Mouse (Mus musculus) cerebellum, adult 9-11 months (tissue): Measurements from ENCODE around the gene Arrdc5.
"Not testable (repeated sequence)": the region's sequence is repeated elsewhere in the genome, so short reads cannot be mapped to it uniquely, and the experiment has no call there.

Experiments used
- DNase-seq: peaks from one replicate; pipeline ENCODE4 v3.0.0; 2022

Gene Arrdc5

DNA sequence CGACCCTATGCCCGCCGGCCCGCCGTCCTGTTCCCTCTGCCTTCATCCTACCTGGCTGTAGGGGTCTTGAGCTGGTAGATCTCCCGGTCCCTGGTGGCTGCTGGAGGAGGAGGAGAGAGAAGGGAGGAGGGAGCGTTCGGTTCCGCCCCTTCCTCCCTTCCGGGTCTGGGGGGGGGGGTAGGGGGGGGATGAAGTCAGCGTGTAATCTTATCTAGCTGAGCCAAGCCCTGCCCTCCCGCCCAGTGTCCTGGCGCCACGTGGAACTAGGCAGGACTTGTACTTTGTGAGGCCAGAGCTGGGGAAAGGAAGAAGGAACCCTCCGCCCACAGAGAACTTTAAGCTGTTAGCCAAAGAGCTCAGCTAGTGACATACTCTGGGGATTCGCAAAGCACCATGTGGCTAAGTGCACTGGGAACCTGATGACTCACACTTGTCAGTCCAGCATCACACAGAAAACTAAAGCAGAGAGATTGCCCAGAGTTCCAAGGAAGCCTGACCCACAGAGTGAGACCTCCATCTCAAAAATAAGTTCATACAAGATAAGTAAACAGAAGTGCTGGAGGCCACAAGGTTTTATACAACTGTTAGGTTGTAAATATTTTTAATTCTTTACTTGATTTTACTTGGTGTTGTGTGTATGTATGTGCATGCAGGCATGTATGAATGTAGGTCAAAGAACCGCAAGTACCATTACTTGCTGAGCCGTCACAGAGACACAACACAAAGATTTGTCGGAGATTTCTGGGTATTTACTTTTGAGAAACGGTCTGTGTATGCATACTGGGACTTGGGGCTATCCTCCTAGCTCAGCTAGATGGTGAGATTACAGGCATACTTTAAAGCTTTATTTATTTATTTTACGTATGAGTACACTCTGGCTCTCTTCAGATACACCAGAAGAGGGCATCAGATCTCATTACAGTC is 23.2 kb downstream of the Arrdc5 start, which contains the start of gene Ticam1:
Gene Ticam1, minus strand, starts transcription at position 144 of the 924 bp plus-strand sequence.
- peak; percentile 79 for DNase-seq

DNA sequence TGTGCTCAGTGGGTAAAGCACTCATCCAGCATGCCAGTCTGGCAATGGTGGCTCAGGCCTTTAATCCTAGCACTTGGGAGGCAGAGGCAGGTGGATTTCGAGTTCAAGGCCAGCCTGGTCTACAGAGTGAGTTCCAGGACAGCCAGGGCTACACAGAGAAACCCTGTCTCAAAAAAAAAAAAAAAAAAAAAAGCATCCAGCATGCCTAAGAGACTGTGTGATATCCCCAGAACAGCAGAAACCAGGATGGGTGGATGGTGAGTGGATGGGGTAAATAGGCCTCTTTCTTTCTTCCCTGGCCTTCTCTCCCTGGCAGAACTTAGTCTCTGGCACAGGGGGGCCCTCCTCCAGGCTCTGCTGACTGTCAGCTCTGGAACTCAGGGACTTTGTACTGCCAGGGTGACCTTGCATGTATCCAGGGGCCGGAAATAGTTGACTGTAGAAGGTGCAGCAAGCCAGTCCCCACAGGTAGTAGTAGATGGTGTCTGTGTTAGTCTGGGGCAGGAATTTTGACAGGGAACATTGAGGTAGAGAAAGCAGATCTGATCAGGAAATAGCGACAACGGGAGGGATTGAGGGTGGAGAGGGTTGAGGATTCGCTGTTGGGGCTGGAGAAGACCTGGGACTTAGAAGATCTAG is 24.1 kb downstream of the Arrdc5 start:
- DNase-seq, result peak; percentile 47

DNA sequence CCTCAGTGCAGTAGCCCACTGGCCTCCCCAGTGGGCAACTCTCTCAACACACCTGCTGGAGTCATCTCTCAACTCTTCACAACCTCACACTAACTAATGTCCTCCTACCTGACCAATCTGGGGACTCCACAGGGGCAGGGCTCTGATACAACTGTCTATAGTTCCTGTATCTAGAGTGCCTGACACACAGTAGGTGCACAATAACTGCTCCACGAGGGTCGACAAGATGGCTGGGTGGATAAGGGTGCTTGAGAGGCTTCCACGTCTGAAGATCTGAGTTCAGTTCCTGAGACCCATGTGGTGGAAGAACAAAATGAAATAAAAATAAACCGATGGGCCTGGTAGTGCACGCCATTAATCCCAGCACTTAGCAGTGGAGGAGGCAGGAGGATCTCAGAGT is 26.1 kb downstream of the Arrdc5 start:
- peak; percentile 25 for DNase-seq

DNA sequence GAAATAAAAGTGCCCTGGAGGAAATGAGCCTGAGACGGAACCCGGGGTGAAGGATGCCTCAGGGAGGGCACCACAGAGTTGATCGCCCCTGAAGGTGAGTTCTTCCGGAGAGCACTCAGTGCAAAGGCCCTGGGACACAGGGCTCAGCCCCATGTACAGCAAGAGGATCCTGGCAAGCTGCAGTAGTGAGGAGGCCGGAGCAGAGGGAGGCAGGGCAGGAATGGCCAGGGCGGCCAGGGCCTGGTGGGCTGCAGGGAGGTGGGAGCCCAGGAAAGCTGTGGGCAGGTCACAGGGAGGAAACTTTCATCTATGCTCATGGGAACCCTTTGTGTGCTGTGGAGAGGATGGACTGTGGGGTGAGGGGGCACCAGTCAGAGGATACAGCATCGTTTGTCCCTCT is 26.6 kb downstream of the Arrdc5 start:
- peak; percentile 19 for DNase-seq

DNA sequence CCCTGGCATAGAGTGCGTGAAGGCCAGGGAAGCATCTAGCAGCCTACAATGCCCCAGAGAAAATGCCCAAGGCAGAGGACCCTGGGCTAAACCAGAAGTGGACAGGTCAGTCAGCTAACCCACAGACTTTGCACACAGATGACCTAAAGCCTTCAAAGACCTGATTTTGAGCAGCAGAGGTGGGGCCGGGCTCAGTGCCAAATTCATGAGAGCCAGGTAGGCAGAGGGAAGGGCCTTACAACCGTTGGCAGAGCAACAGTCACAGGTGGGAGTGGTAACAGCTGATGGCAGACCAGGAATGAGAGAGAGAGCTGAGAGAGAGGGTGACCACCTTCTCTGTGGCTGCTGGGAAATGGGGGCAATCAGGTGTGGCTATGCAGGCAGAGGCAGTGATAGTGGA is 27.4 kb downstream of the Arrdc5 start:
- DNase-seq, result no peak

DNA sequence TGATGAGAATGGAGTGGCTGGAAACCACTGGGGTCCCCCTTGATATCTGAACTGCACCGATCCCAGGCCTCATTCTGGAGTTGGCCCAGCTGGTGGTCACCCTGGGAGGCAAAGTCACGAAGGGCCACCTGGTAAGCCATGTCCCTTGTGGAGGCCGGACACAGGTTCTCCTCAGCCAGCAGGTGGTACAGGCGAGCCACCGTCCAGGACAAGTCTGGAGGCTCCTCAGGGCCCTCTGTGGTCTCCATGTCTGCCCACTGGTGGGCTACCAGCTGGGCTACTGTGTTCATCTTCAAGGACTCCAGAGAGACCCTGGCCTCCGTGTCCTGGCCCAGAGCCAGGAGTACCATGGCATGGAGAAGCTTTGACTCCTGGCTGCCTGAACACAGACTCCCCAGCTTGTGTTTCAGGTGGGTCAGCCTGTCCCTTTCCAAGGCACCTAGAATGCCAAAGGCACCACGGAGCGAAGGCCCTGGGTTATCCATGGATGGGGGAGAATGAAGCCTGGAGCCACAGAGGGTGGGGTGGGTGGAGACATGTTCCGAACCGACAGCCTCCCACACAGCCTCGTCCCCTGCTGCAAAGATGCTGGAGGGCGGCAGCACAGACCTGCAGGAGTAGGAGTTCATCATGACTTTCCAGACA is 28.4 kb downstream of the Arrdc5 start:
- no peak for DNase-seq

DNA sequence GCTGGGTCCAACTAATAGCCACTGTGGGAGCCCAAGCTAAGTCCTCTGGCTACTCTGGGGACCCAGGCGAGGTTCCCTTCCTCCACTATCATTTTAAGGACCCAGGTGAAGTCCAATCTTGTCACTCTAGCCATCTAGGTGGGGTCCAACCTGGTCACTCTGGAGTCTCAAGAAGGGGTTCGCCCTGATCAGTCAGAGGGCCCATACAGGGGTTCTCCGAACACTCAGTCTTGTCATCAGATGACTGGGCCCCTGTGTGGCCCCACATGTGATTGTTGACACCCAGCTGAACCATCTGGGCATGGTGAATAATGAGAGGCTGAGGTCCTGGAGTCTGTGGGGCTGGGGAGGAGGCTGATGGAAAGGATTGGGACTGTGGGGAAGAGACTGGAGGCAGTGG is 30.3 kb downstream of the Arrdc5 start:
- DNase-seq, result no peak

DNA sequence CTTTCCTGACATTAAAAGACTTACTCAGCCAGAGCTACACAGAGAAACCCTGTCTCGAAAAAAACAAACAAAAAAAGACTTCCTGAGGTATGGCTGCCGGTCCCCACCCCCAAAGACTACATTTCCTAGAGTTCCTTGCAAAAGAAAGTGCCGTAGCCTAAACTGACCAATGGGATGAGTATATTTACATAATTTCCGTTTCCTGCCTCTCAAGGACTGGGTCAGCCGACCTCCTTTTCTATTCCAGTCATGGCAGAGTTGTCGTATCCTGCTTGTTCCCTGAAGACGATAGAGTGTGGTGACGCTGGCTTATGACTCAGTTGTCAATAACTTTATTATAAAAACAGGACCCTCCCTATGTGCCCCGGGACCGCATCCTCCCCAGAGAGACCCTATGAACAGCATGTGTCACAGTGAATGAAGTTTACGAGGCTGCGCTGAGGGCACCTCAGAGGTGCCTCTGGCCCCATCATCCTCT is 30.9 kb downstream of the Arrdc5 start:
- peak; percentile 82 for DNase-seq

DNA sequence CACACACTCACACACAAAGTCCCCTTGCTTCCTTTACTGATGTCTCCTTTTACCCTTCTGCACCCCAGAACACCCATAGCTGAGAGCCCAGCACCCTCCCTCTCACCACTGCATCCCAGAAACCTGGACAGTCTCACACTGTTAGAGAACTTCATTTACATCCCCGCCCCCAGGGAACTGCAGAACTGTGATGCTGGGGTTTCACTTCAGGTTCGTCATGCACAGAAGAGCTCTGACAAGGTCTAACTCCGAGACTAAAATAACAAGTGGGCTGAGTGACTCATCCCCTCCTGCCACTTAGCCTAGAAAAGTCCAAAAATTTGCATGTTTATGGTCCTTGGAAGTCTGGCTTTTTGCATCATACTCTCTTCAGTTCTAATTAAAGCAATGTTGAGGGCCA is 33.8 kb downstream of the Arrdc5 start:
- DNase-seq, result no peak

DNA sequence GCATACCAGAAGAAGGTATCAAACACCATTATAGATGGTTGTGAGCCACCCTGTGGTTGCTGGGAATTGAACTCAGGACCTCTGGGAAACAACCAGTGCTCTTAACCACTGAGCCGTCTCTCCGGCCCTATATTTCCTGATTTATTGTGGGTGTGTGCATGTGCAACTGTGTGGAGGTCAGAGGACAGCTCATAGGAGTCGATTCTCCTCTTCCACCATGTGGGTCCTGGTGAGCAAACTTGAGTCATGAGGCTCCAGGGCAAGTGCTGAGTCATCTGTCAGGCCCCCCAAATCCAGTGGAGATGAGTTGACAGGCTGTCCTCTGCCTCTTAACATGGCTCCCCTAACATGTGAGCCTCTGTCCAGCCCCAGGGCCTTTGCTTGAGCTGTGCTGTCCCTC is 34.2 kb downstream of the Arrdc5 start:
- DNase-seq, result no peak

DNA sequence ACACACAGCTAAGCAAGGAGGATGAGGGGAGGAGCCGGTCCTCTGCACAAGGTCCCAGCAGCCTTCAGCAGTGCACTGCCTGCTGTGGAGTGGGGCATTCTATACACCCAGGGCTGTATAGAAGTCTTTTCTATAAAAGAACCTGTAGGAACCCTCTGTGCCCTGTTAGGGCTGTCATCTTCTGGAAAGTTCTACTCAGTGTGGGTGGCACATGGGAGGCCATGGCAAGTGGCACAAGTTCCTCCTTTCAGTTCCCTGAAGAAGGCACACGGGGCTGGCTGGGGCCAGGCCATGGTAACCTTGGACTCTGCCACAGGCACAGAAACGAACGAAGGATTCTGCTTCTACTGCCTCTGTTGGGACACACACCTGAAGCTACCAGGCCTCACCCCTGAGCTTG is 35.1 kb downstream of the Arrdc5 start:
- no peak for DNase-seq

DNA sequence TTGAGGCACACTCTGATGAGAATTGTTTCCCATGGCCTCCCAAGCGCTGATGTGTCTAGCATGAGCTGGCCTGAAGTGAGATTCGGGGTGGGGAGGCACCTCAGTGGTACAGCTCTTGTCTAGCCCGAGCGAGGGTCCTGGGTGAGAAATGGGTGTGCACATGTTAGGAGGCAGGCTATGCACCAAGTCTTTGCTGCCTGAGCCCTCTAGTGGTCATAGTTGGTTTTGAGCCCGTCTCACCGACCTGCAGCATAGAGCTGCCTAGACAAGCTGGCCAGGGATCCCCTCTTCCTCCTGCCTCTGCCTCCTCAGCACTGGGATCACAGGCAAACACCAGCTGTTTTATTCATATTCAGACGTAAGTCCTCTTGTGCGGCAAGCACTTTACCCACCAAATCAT is 36.1 kb downstream of the Arrdc5 start:
- DNase-seq, result peak; percentile 76

DNA sequence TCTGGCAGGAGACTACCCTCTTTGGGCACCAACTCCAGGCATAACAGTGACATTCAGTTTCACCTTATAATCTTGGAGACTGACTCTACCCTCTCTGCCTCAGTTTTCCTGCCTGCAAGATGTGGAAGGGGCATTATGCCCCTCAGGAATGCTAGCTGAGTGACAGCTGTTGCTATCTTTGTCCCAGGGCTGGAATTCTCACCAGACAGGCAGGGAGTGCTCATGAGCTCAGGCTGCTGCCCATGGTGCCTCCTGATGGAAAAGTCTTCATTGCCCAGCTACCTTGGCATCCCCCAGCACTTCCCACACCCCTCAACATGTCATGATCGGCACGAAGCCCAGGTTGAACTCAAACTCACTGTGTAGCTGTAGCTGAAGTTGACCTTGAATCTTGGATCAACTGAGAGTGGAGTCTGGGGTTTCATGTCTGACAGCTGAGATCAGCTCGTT is 37.4 kb downstream of the Arrdc5 start:
- DNase-seq, result no peak

DNA sequence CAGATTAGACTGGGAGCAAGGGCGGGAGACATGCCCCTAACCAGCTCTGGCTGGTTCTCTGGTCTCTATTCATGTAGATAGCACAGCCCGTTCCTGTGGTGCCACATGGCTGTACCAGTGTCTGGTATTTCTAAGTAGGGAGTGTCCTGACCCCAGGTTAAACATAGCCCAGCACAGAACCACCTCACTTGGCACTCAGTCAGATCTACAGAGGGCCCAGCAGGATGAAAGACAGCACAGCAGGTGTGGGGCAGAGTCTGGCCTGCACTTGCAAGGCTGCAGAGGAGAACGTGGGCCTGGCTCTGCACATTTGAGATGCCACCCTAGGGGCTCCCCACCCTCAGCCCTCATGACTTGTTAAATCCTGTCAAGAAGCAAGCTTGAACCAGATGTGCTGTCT is 38.9 kb downstream of the Arrdc5 start:
- no peak for DNase-seq

DNA sequence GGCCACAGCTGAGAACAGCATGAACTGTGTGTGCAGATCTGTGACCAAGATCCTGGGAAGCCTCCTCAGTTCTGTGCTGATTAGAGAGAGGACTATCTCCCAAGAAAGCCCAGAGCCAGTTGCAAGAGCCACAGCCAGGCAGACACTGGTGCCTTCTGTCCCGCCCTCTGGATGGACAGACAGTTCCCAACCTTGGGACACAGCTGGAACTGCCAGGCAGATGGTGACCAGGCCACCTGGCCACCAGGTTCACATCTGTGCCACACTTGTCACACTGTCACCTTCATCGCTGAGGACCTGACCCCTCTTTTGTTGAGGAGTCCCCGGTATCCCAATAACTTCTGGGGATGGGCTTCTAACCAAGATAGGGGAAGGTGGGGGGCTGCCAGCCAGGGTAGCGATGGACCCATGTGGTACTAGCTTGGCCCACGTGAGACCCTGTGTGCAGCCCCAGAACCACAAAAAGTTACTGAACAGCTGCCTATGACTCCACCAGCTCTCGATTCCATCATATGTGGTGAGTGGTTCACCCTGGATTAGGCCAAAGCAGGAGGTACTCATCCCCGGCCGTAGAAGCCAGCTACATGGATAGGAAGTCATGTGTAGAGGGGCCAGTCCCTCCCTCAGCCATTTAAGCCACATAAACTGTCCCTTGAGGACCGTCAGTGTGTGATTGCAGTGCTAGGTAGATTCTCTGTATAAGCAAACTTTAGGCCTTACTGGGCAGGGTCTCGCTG is 40.6 kb downstream of the Arrdc5 start:
- DNase-seq, result no peak

DNA sequence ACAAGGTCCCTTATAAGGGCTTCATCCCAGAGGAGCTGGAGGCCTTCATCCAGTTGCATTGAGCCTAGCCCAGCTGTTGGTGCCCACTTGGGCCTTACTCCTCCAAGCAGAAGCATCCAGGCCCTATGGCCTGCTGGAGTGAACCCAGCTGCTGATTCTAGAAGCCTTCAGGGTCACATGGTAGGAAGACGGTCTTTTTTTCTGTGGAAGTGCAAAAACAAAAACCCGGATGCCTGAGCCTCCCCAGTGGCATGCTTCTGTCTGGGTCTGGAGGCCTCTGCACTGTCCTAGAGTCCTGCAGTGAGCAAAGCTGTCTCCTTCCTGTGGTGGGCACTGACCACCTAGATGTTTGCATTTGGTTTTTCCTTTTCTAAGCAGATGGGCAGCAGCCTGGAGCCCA is 41.3 kb downstream of the Arrdc5 start:
- DNase-seq, result not testable (repeated sequence)

DNA sequence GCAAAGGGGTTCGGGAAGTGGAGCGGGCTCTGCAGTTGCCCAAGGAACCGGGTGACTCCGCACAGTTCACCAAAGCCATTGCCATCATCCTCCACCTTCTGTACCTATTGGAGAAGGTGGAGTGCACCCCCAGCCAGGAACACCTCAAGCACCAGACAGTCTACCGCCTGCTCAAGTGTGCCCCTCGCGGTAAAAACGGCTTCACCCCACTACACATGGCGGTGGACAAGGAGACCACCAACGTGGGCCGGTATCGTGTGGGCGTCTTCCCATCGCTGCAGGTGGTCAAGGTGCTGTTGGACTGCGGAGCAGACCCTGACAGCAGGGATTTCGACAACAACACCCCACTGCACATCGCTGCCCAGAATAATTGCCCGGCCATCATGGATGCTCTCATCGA is 41.8 kb downstream of the Arrdc5 start:
- not testable (repeated sequence) for DNase-seq

DNA sequence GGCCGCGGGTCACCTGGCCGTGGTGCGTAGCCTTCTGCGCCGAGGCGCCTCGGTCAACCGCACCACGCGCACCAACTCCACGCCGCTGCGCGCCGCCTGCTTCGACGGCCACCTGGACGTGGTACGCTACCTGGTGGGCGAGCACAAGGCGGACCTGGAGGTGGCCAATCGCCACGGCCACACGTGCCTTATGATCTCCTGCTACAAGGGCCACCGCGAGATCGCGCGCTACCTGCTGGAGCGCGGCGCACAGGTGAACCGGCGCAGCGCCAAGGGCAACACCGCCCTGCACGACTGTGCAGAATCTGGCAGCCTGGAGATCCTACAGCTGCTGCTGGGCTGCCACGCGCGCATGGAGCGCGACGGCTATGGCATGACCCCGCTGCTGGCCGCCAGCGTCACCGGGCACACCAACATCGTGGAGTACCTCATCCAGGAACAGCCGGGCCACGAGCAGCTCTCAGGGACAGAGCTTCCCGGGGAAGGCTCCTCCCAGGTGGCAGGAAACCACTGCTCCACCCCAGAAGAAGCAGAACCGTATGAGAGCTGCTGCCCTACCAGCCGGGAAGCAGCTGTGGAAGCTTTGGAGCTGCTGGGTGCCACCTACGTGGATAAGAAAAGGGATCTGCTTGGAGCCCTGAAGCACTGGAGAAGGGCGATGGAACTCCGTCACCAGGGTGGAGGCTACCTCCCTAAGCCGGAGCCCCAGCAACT is 42.7 kb downstream of the Arrdc5 start:
- DNase-seq, result peak; percentile 78

DNA sequence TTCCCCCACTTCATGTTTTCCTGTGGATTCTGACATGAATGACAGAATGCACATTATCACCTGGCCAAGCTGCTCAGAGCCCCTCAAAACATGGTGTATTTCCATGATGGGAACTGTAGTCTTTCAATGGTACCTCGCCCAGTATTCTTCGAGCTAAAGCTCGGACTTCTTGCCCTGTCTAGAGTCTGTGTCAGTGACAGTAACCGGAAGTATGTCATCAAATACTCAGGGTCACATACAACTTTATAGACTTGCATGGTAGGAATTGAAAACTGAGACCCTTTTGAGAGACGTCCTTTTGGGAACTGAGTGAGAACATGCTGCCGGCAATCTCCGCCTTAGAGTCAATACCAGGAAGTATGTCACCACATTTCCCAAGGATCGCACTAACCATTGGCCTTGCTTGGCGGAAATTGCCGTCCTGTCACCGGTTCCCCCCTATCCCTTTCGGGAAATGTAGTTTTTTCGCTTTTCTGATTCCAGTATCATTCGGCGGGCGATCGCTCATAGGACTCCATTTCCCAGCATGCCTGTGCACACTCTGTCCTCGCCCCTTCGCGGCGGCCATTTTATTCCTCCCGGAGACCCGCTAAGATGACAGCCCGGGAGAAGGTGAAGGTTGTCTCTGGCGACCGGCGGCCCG is 43.7 kb downstream of the Arrdc5 start, which contains the start of gene Fem1a:
Gene Fem1a, plus strand, starts transcription at position 572 of the 643 bp plus-strand sequence.
- peak; percentile 98 for DNase-seq

DNA sequence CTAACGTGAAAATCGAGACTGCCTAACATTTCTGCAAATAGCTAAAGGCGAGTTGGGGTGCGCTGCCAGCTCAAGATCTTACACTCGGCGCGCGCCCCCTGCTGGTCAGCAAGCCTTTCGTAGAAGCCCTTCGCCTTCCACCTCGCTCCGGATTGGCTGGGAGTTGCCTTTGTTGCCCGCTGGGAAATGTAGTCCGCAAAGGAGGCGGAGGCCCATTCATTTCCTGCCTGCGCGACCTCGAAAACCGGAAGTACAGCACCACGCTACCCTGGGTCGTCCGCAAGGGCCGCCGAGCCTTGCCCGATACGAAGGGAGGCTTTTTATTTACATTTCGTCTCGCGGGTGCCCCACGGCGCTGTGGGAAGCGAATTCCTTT is 44.2 kb downstream of the Arrdc5 start:
- peak; percentile 98 for DNase-seq

DNA sequence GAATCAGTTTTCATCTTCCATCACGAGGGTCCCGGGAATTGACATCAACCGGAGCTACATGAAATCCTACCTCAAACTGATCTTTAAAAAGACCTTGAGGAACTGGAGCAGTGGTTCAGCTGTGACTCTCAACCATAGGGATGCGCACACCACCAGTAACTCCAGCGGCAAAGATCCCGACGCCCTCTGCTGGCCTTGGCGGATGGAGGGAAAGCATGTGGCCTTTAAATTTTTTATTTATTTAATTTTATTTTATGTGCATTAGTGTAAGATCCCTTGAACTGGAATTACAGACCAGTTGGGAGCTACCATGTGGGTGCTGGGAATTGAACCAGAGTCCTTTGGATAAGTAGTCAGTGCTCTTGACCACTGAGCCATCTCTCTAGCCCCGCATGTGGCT is 44.7 kb downstream of the Arrdc5 start:
- peak; percentile 82 for DNase-seq

DNA sequence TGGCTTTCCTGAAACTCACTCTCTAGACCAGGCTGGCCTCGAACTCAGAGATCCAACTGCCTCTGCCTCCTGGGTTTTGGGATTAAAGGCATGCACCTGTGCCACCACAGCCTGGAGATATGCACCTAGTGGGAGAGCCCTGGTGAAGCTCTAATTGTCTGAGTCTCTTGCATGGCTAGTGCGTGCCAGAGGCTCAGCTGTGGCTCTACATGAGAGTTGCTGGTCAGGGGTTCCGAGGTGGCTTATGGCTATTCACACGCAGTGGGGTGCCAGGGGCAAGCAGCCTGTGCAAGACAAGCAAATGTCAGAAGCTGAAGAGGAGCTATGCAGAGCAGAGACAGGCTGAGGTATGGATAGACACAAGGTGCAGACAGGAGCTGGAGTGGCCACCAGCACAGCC is 45.4 kb downstream of the Arrdc5 start:
- DNase-seq, result peak; percentile 70
